Mouse (Mus musculus): ENCODE results near the gene Hoxb6. TPM values are rescaled to one million over a fixed set of nuclear protein-coding genes. Genes with fewer than 3 reads are reported as not detected.

The Hoxb6 gene
- polyA plus RNA-seq, 1 experiment from 2014 or later = not detected

GRCm38 (mm10) chr11:96332105-96332504 lies 39.8 kb downstream of the Hoxb6 start:
- no peak overlapping the region for H3K4me3 ChIP-seq (replicated peaks)
- no peaks in the 10 kb centered on the region for H3K9me3 ChIP-seq
- H3K27ac ChIP-seq = no peak overlapping the region
- peaks cover 100% of the 10 kb centered on the region for H3K27me3 ChIP-seq
- H3K9ac ChIP-seq = no peak overlapping the region
- ATAC-seq (ENCODE audit: low FRiP score) = no peak
- no peaks in the 10 kb centered on the region for H3K4me1 ChIP-seq
- H3K36me3 ChIP-seq (replicated peaks) = no peaks in the 10 kb centered on the region
- WGBS = 1% methylated on average over 8 of the region's 8 CpGs
- no peak overlapping the region for H3K4me2 ChIP-seq

- Histone ChIP-seq H3K4me1 (no peaks in the 10 kb centered on the region), H3K9me3 (no peaks in the 10 kb centered on the region), H3K36me3 (replicated peaks) (no peaks in the 10 kb centered on the region), H3K4me2 (no peak overlapping the region), H3K4me3 (replicated peaks) (no peak overlapping the region), H3K27ac (no peak overlapping the region), H3K9ac (no peak overlapping the region), H3K27me3 (peaks cover 100% of the 10 kb centered on the region)
- under 1% methylated on average over 35 of the region's 35 CpGs for WGBS
- ATAC-seq (ENCODE audit: low FRiP score) = no peak
Measured at GRCm38 (mm10) chr11:96332618-96333032, 40.3 kb downstream of the Hoxb6 start.

DNA sequence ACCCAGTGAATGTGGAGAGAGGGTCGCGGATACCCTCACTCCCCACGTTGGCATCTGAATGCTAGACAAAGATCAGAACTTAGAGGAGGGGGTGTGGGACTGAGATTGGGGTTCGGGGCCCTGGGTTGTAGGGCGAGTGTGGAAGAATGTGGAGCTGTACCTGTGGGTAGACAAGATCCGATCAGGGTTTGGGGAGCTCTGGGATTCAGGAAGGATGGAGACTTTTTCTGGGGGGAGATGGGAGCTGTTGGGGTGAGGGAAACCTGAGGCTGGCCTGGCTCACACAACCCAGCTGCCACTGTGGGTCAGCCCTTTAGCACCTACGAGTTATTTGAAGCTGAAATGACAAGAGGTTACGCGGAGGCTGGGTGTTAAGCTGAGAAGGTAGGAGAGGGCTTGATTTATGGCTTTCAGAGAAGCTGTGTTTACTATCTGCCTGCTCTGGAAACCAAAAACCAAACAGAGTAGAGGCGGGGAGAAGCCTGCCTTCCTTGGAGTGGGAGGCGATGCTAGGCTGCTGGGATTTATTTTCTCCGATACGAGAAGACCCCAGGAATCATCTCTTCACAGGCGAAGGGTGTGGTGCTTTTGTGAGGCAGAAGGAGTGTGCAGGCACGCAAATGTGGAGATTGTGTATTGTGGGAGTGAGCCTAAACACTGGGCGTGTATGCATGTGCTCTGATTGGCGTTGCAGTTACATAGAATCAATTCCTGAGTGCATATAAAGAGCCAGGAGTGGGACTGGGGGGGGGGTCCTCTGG lies 41.1 kb downstream of the Hoxb6 start:
- ATAC-seq (ENCODE audit: low FRiP score) = no peak
- H3K4me1 ChIP-seq = no peaks in the 10 kb centered on the region
- no peaks in the 10 kb centered on the region for H3K36me3 ChIP-seq (replicated peaks)
- H3K4me2 ChIP-seq = no peak overlapping the region
- WGBS = 2% methylated on average over 17 of the region's 17 CpGs
- H3K4me3 ChIP-seq (replicated peaks) = no peak overlapping the region
- H3K9me3 ChIP-seq = no peaks in the 10 kb centered on the region
- H3K9ac ChIP-seq = no peak overlapping the region
- peaks cover 100% of the 10 kb centered on the region for H3K27me3 ChIP-seq
- H3K27ac ChIP-seq = no peak overlapping the region

DNA sequence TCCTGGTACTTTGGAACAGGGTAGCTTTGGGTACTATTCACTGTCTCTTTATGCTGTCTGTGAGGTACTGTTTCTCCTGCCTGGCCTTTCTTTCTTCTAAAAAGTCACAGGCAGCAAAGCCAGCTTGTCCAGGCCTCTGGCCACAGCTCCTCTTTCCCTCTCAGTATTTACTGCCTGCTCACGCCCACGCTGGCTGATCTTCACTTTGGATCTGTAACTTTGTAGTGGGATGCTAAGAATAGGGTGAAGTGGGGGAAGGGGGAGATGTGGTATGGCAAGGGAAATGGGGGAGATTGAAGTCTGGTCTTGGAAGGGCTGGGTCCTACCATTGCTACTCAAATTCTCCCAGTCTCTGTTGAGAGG lies 41.7 kb downstream of the Hoxb6 start:
- ATAC-seq (ENCODE audit: low FRiP score) = no peak
- no peak overlapping the region for H3K4me2 ChIP-seq
- no peaks in the 10 kb centered on the region for H3K9me3 ChIP-seq
- H3K27ac ChIP-seq = no peak overlapping the region
- H3K27me3 ChIP-seq = peaks cover 100% of the 10 kb centered on the region
- no peaks in the 10 kb centered on the region for H3K36me3 ChIP-seq (replicated peaks)
- no peak overlapping the region for H3K4me3 ChIP-seq (replicated peaks)
- WGBS = 12% methylated on average over 2 of the region's 2 CpGs
- no peak overlapping the region for H3K9ac ChIP-seq
- no peaks in the 10 kb centered on the region for H3K4me1 ChIP-seq

DNA sequence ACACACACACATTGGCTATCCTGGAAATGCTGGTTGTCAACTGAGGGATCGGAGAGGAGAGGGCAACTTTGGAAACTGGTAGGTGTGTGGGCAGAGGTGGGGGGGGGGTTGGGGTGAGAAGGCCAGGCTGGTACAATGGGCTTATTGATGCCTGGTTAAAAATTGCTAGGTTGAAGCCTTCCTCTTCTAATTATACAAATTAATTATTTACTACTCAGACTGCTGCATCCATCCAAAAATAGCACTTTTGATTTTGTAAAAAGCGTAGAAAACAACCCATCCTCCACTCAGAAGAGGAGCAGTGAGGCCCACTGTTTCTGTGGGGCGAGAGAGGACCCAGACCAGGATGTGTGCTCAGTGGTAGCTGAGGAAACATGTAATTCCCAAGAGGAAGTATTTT lies 42.7 kb downstream of the Hoxb6 start:
- no peaks in the 10 kb centered on the region for H3K9me3 ChIP-seq
- no peak overlapping the region for H3K27ac ChIP-seq
- H3K27me3 ChIP-seq = peaks cover 100% of the 10 kb centered on the region
- WGBS = 22% methylated on average over 3 of the region's 3 CpGs
- ATAC-seq (ENCODE audit: low FRiP score) = no peak
- H3K9ac ChIP-seq = no peak overlapping the region
- no peak overlapping the region for H3K4me2 ChIP-seq
- no peak overlapping the region for H3K4me3 ChIP-seq (replicated peaks)
- no peaks in the 10 kb centered on the region for H3K36me3 ChIP-seq (replicated peaks)
- H3K4me1 ChIP-seq = no peaks in the 10 kb centered on the region

- no peak overlapping the region for H3K9ac ChIP-seq
- no peak overlapping the region for H3K4me3 ChIP-seq (replicated peaks)
Measured at GRCm38 (mm10) chr11:96336597-96336996, 44.3 kb downstream of the Hoxb6 start.

GRCm38 (mm10) chr11:96337026-96337425 lies 44.8 kb downstream of the Hoxb6 start:
- Histone ChIP-seq H3K4me1 (no peaks in the 10 kb centered on the region), H3K4me3 (replicated peaks) (no peak overlapping the region), H3K36me3 (replicated peaks) (no peaks in the 10 kb centered on the region), H3K9me3 (no peaks in the 10 kb centered on the region), H3K27me3 (peaks cover 100% of the 10 kb centered on the region), H3K27ac (no peak overlapping the region), H3K4me2 (no peak overlapping the region), H3K9ac (no peak overlapping the region)
- 0% methylated on average over 6 of the region's 6 CpGs for WGBS
- no peak for ATAC-seq (ENCODE audit: low FRiP score)

More at GRCm38 (mm10) chr11:96336597-96336996, 44.3 kb downstream of the Hoxb6 start:
- 0% methylated on average over 2 of the region's 2 CpGs for WGBS
- Histone ChIP-seq H3K4me1 (no peaks in the 10 kb centered on the region), H3K4me2 (no peak overlapping the region), H3K36me3 (replicated peaks) (no peaks in the 10 kb centered on the region), H3K9me3 (no peaks in the 10 kb centered on the region), H3K27me3 (peaks cover 100% of the 10 kb centered on the region), H3K27ac (no peak overlapping the region)
- ATAC-seq (ENCODE audit: low FRiP score) = no peak

DNA sequence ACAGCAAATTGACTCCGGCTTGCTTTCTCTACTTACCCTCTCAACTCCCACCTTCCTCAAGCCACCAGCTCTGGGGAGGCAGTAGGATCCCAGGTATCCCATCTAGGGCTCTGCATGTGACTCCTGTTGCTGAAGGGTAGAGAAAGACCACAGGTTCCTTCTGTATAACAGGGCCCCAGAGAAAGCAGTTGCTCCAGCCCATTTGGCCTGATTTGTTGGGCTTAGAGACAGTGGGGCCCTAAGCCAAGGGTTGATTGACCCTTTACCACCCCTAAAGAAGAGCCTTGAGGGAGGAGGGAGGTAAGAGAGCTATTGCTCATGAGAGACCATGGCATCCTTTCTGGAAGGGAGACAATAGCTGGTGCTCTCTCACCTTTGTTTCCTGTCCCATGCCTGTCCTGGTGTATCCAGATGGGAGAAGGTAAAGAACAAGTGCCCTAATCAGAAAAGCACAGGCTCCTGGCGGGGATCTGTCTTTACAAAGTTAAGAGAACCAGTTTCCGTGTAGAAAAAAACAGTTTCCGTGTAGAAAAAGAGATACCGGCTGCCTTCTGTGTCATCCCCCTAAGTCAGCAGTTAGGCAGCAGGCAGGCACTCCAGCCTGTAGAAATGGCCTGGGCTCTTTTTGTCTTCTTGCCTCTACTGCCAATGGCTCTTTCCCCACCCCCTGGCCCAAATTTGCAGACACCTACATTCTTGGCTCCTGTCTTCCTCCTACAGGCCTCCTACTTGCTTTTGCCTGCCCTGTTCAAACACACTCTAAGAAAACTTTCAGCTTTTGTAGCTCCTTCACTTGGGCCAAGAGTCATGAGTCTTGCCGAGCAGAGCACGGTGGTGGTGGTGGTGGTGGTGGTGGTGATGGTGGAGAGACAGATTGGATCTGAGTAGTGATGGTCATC lies 46.9 kb downstream of the Hoxb6 start:
- no peak overlapping the region for H3K4me2 ChIP-seq

GRCm38 (mm10) chr11:96340698-96341365 lies 48.6 kb downstream of the Hoxb6 start:
- H3K27me3 ChIP-seq = peaks cover 100% of the 10 kb centered on the region
- no peaks in the 10 kb centered on the region for H3K9me3 ChIP-seq
- H3K9ac ChIP-seq = no peak overlapping the region
- no peaks in the 10 kb centered on the region for H3K36me3 ChIP-seq (replicated peaks)
- no peak overlapping the region for H3K27ac ChIP-seq
- WGBS = under 1% methylated on average over 31 of the region's 36 CpGs
- no peak overlapping the region for H3K4me3 ChIP-seq (replicated peaks)
- H3K4me2 ChIP-seq = no peak overlapping the region
- H3K4me1 ChIP-seq = peaks cover 3% of the 10 kb centered on the region
- no peak for ATAC-seq (ENCODE audit: low FRiP score)

More for the DNA sequence above, 46.9 kb downstream of the Hoxb6 start:
- Histone ChIP-seq H3K9ac (no peak overlapping the region), H3K4me1 (no peaks in the 10 kb centered on the region), H3K27me3 (peaks cover 100% of the 10 kb centered on the region), H3K36me3 (replicated peaks) (no peaks in the 10 kb centered on the region), H3K9me3 (no peaks in the 10 kb centered on the region), H3K27ac (no peak overlapping the region), H3K4me3 (replicated peaks) (no peak overlapping the region)
- 9% methylated on average over 7 of the region's 7 CpGs for WGBS
- no peak for ATAC-seq (ENCODE audit: low FRiP score)

DNA sequence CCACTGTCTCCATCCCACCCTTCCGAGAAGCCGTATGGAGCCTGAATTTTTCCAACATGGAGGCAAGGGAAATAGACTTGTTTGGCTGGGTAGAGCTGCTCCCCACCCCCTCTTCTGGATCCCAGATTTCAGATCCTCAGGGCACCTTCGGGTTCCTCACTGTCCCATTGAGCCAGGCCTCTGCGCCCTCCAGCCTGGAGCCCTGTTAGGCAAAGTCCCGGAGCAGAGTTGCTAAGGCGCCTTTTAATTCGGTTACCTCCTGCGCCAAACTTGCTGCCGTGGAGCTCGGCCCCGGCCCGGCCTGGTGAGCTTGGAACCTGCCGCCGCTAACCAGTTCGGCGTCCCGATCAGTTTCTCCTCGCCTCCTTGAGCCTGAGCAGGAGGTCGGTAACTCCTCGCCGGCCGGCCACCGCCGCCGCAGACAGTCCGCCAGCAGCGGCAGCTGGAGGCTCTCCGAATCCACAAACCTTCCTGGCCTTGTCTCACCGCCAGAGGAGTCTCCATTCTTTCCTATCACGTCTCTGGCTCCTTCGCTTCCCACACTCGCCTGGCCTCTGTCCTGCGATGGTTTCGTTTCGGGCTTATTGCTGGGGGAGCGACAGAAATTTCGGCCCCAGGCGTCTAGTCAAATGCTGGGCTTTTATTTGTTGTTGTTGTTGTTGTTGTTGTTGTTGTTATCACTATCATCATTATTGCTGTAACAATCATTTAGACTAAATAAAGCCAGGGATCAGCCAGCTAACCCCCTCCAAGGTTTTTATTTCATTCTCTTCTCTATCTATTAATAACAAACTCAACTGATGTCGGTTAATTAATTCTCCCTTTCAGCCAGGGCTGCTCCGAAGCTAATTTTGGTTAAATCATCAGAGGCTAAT lies 49.7 kb downstream of the Hoxb6 start:
- Histone ChIP-seq H3K27me3 (peaks cover 100% of the 10 kb centered on the region), H3K4me3 (replicated peaks) (no peak overlapping the region), H3K4me1 (peaks cover 3% of the 10 kb centered on the region), H3K9ac (no peak overlapping the region), H3K9me3 (no peaks in the 10 kb centered on the region), H3K4me2 (no peak overlapping the region), H3K27ac (no peak overlapping the region), H3K36me3 (replicated peaks) (no peaks in the 10 kb centered on the region)
- no peak for ATAC-seq (ENCODE audit: low FRiP score)
- under 1% methylated on average over 40 of the region's 40 CpGs for WGBS

GRCm38 (mm10) chr11:96342576-96342930 lies 50.3 kb downstream of the Hoxb6 start:
- WGBS = under 1% methylated on average over 4 of the region's 4 CpGs
- ATAC-seq (ENCODE audit: low FRiP score) = no peak
- Histone ChIP-seq H3K4me2 (no peak overlapping the region), H3K27me3 (peaks cover 98% of the 10 kb centered on the region), H3K9ac (no peak overlapping the region), H3K27ac (no peak overlapping the region), H3K36me3 (replicated peaks) (no peaks in the 10 kb centered on the region), H3K4me3 (replicated peaks) (no peak overlapping the region), H3K9me3 (no peaks in the 10 kb centered on the region), H3K4me1 (peaks cover 3% of the 10 kb centered on the region)

Data from forebrain, embryonic 12.5 days (tissue).